Mouse (Mus musculus) kidney, adult 2 months (tissue): ENCODE measurements around the gene Dram1.

Experiments used
- CTCF ChIP-seq: fragments of 200-500 bp; conservative IDR thresholded peaks from 2 replicates; pipeline ENCODE4 v1.5.1; 2011; ENCODE audit warnings: low read depth, mild to moderate bottlenecking, control low read depth, low read length, moderate library complexity, mixed read lengths; ENCODE audit not compliant: insufficient read depth, insufficient read length
- POLR2A ChIP-seq: fragments of 200-500 bp; IDR thresholded peaks from one replicate; pipeline ENCODE4 v1.6.1; 2011; ENCODE audit warnings: low read depth, low read length, control low read depth

GRCm38 (mm10) chr10:88317151-88317550 is 61.7 kb downstream of the Dram1 start:
- TF ChIP-seq CTCF: no peak
- no peak for TF ChIP-seq POLR2A
